Mouse (Mus musculus) heart, postnatal 36 days (tissue): Measurements from ENCODE around the gene Bglap3. TPM values are rescaled to one million over a fixed set of nuclear protein-coding genes. Genes with fewer than 3 reads are reported as not detected.
"Not testable (repeated sequence)": the region's sequence is repeated elsewhere in the genome, so short reads cannot be mapped to it uniquely, and the experiment has no call there.

Source experiments
- DNase-seq, 2 experiments: peaks; one replicate each; pipeline ENCODE4 v3.0.0; 2021 to 2022
- intact Hi-C: fragments of 180-260 bp; cut with DNase I; formaldehyde crosslinking; loops from one replicate; pipeline ENCODE4 v1.15.1; 2025
- total RNA-seq, 2 experiments: library from RNA; stranded (reverse); gene quantifications; 2 replicates each; pipeline ENCODE4 v1.2.3; 2021

Gene Bglap3
- not detected for total RNA-seq

GRCm38 (mm10) chr3:88372643-88373042 lies at the start of gene Bglap3:
Gene Bglap3, minus strand, starts transcription at chr3:88372743.
- intact Hi-C loops, DNase-seq: not testable (repeated sequence)

DNA sequence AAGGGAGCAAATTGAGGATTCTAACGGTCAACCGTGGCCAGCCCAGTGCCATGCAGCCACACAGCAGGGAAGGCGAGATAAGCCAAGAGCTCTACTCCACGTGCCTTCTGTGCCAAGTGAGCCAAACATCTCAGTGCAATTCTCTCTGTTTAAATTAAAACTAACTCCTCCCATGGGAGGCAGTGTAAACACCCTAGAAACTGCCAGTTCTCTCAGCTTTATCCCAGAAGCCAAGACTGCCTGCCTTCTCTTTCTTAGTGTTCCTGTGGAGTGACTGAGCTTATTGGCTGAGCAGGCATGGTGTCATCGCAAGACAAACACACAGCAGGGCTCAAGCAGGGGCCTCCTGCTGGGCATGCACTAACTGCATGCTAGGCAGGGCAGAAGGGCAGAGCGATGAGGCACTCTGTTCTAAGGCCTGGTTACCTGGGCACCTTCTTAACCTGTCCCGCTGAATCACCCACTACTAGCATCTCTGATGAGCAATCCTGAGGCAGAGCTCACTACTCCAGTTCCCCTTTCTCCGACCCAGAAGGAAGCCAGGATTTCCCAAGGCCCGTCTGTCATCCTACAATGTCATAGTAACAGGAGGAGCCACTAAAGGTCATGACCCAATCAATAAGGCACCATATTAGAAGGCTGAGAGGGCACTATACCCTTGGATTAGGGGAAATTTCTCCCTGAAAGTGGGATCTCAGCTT lies 49.6 kb upstream of the Bglap3 start:
- intact Hi-C loops: no loop called here
- no peak for DNase-seq

DNA sequence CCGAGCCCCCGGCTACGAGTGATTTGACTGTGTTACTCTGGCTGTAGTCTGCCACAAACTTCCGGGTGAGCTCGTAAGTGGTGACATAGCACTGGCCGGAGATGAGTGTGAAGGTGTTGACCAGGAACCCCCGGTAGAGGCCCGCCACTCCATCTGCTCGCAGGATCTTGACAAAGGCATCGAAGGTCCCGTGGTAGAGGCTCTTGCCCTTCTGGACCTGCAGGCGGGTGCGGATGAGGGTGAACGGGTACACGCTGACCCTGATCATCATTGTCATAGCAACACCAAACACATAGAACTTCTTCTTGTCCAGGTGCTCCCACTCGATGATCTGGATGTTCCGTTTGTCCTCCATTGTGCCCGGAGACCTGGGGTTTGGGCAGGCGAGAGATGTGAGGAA lies 48.2 kb upstream of the Bglap3 start:
- intact Hi-C loops: no loop called here
- no peak for DNase-seq

DNA sequence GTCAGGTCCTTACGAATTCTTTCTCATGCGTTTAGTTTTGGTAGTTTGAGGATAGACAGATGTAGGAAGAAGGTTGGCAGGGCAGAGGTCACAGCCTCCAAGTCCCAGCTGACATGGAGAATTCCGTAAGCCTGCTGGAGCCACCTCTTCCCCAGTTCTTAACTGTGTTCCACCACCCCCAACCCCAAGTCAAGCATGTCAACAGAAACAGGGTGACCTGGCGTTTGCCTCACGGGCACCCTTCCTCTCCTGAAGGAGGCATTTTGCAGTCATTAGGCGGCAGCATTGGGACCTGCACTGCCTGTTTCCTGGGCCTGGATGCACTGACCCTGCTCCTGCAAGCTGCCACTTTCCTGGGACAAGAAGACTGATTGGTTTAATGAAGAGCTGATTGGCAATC lies 45.5 kb upstream of the Bglap3 start:
- DNase-seq: no peak
- intact Hi-C loops: no loop called here

DNA sequence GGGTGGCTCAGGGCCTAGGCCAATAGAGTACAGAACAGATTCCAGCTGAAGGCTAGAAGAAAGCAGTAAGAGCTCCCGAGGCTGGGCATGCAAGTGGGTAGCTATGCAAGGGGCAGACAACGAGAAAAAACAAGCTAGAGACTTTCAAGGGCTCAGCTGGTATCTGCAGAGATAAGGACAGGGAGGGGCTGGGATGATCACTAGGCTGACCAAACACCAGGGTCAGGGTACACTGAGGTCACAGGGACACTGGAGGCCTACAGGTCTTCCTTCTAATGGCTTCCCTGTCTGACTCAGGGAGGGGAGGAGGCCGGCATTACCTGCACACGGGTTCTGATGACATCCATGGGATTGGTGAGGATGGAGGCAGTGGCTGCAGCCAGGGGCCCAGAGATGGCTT lies 43.1 kb upstream of the Bglap3 start:
- intact Hi-C loops: no loop called here

GRCm38 (mm10) chr3:88412636-88413035 lies 40.1 kb upstream of the Bglap3 start:
- intact Hi-C loops: no loop called here
- no peak for DNase-seq

More for the DNA sequence above, 43.1 kb upstream of the Bglap3 start:
- DNase-seq: no peak

DNA sequence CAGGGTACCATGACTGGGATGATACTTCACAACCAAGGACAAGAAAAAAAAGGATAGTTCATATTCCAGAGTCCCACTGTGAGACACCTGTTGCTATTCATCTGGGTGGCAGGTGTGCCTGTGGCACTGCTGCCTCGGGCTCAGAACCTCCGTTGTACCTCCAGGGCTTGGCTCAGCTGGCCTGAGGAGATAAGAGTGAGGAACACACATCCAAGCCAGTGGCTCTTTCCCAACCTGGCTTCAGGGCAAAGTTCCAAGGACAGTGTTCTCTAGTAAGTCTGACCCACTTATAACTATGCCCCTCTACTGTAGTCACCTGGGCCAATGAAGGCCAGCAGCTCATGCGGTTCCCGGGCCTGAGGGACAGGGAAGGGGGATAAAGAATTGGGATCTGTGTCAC lies 39.1 kb upstream of the Bglap3 start:
- intact Hi-C loops: loop anchor here (2.0 kb wide), 1 partner anchor 13 kb away; the partner anchor contains the start of gene Slc25a44
- DNase-seq: peak in 1 of 2 experiments; percentile 24

GRCm38 (mm10) chr3:88410645-88411031 lies 38.1 kb upstream of the Bglap3 start:
- intact Hi-C loops: loop anchor here (2.0 kb wide), 1 partner anchor 14 kb away; the partner anchor contains the start of gene Slc25a44

DNA sequence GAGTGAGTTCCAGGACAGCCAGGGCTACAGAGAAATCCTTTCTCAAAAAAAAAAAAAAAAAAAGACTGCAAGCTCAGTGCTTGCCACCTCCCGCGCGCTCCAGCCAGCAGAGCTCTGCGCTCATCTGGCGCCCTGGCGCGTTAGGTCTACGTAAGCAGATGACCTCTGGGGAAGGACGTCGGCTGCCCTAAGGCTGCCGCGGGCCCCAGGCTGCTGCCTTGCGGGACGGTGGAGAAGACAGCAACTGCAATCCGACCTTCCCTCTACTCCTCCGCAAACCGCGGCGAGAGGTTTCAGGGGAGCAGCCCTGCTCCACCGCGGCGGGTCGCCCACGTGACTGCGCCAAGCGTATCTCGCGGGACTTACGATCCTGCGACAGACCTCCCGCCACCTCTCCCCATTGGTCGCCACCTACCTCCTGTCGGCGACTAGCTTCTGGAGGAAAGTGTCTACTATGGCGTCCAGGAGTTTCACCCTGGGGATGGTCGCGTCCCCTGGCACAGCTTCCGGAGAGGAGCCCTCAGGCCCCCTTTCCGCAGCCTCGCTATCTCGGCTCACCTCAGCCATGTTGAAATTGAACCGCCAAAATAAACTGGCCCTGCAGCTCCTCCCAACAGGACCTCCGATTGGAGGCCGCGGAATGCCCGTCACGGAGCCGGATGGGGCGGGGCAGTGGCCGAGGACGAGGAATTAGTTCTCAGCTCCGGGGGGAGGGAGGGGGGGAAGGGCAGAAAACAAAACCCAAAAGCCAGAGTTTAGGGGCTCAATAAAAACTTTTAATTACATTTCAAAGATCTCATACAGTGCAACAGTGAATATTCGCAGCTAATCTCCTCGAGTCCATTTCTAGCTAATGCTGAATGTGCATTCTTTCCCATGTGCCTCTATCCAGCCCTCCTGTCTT lies 37.5 kb upstream of the Bglap3 start, which contains the start of gene Pmf1:
Gene Pmf1, minus strand, starts transcription at position 591 of the 904 bp plus-strand sequence.
- peak; percentile 92 to 95 for DNase-seq
- intact Hi-C loops: loop anchor here (2.0 kb wide), 2 partner anchors 15 to 67 kb away; partner anchors contain the start of gene Slc25a44

More at GRCm38 (mm10) chr3:88410645-88411031, 38.1 kb upstream of the Bglap3 start:
- no peak for DNase-seq

DNA sequence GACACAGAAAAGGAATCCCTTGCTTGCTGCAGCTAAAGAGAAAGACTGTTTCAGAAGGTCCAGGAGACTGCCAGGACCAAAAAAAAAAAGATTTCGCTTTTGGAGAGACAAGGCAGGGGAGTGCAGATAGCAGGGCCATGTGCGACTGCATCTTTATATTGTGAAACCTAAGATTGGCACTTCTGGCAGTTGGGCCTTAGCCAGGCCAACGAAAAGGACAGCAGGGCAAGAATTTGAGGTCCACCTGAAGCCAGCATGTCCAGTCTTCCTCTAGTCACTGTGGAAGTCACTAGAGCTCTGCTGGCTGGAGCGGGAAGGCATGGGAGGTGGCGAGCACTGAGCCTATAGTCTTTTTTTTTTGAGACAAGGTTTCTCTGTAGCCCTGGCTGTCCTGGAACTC lies 36.4 kb upstream of the Bglap3 start:
- no peak for DNase-seq
- intact Hi-C loops: loop anchor here (2.0 kb wide), 1 partner anchor 68 kb away; no protein-coding TSS in a partner anchor

DNA sequence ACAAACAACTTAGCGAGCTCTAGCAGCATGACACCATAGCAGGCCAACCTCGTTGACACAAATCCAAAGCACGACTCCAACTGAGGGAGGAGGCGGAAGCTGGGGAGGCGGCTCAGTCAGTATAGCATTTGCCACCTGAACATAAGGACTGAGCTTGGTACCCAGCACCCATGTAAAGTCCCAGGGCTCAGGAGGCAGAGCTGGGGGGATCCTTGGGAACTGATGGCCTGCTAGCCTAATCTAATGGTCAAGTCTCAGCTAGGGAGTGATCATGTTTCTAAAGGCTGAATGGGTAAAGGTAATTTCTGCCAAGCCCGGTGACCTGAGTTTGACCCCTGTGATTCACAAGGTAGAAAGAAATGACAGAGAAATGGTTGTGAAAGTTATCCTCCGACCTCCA lies 35.0 kb upstream of the Bglap3 start:
- no peak for DNase-seq
- intact Hi-C loops: loop anchor here (1.0 to 2.0 kb wide), 2 partner anchors 60 to 119 kb away; no protein-coding TSS in a partner anchor

DNA sequence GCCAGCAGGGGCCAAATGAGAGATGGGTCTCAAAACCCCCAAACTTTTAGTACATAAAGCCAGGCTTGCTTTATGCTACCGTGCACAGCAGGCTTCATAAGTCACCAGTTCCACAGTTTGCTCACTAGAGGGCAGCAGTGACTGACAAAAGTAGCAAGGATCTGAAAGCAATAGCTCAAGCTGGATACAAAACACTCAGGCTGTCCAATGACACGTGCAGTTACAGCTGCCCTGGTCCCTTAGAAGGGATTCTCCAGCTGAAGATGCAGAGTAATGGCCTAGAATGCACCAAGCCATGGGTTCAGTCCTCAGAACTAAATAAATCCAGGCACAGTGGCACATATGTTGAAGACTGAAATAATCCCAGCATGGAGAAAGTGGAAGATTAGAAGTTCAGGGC lies 34.5 kb upstream of the Bglap3 start:
- intact Hi-C loops: loop anchor here (1.0 to 2.0 kb wide), 2 partner anchors 60 to 120 kb away; no protein-coding TSS in a partner anchor
- peak; percentile 59 to 65 for DNase-seq

- no peak for DNase-seq
- intact Hi-C loops: no loop called here
Measured at GRCm38 (mm10) chr3:88403522-88404230, 31.1 kb upstream of the Bglap3 start.

- no peak for DNase-seq
- intact Hi-C loops: no loop called here
Measured at GRCm38 (mm10) chr3:88398666-88399065, 26.1 kb upstream of the Bglap3 start.

GRCm38 (mm10) chr3:88395742-88396141 lies 23.2 kb upstream of the Bglap3 start:
- DNase-seq: no peak
- intact Hi-C loops: no loop called here

DNA sequence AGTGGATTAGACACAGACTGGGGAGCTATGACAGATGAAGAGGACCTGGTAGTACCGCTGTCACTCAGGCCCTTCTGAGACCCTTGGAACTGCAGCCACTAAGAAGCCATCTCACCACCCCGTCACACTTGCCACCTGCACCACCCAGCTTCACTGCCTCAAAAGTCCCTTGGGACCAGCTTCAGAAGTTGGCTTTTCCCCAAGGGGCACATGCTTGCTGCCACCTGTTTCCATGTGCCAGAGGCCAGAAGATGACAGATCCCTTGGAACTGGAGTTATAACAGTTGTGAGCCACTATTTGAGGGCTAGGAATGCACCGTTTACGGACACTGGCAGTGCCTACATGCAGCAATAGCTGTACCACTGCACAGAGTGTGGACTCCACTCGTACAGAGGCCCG lies 22.7 kb upstream of the Bglap3 start:
- DNase-seq: no peak
- intact Hi-C loops: no loop called here

- intact Hi-C loops: no loop called here
- DNase-seq: no peak
Measured at GRCm38 (mm10) chr3:88393776-88394375, 21.3 kb upstream of the Bglap3 start.

DNA sequence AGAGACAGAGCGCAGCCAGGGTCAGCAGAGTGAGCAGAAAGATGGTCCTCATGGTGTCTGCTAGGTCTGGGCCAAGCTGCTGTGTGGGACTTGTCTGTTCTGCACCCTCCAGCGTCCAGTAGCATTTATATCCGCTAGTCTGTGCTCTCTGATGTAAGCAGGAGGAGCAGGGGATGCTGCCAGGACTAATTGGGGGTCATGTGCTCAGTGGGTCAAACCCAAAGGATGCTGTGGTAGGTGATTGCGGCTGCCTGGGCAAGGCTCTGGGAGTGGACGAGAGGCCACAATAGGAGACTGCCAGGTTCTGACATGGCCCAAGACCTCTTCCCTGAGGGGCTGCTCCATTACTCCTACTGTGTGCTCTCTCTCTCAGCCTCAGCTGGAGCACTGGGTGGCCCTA lies 11.8 kb upstream of the Bglap3 start, which contains the start of gene Bglap:
Gene Bglap, minus strand, starts transcription at position 101 of the 400 bp plus-strand sequence.
- DNase-seq: no peak

DNA sequence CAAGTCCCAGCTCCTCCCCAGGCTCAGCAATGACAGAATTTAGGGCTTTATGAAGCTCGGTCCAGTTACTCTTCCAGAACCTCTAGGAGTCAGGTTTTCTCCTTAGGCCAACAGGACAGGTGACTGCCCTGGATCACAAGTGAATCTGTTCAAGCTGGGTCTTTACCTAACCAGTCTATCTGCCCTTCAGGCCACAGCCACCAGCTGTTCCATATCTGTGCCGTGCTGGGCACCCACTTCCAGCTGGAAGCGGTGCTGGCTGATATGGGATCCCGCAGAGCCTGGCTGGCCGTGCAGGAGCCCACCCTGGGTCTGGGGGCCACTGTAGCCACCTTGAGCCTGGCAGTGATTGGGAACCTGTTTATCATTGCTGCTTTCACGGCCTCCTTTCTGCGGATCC lies 9.8 kb upstream of the Bglap3 start:
- DNase-seq, intact Hi-C loops: not testable (repeated sequence)

More for the DNA sequence above, 11.8 kb upstream of the Bglap3 start, which contains the start of gene Bglap:
- intact Hi-C loops: no loop called here
